Mouse (Mus musculus): ENCODE data around the gene Nlrc4. TPM values are rescaled to one million over a fixed set of nuclear protein-coding genes. Genes with fewer than 3 reads are reported as not detected.

Gene Nlrc4
- polyA plus RNA-seq, 1 experiment: 0.55 TPM

GRCm38 (mm10) chr17:74457972-74458677 lies 817 bp downstream of the Nlrc4 start:
- H3K9ac ChIP-seq (ENCODE audit: low read depth, poor library complexity, severe bottlenecking): no peak overlapping the region
- peaks cover 6% of the 10 kb centered on the region for H3K4me1 ChIP-seq (ENCODE audit: control insufficient read depth, insufficient read depth, low read length)
- no peak overlapping the region for H3K27ac ChIP-seq (ENCODE audit: insufficient read depth, low read length)
- H3K9me3 ChIP-seq (replicated peaks; ENCODE audit: control insufficient read depth, insufficient read depth, low read length, poor library complexity, severe bottlenecking): peaks cover 4% of the 10 kb centered on the region; the same call in 1 of the 2 replicates
- H3K36me3 ChIP-seq (ENCODE audit: control insufficient read depth, insufficient read depth, low read length, poor library complexity, severe bottlenecking): no peaks in the 10 kb centered on the region
- H3K27me3 ChIP-seq (ENCODE audit: control insufficient read depth, insufficient read depth, low read length, poor library complexity, severe bottlenecking): no peaks in the 10 kb centered on the region
- H3K4me3 ChIP-seq (ENCODE audit: low read depth, low read length): no peak overlapping the region
- no peak for TF ChIP-seq EP300 (IDR thresholded peaks at IDR 0.05; ENCODE audit: insufficient read depth, low read depth, low read length)

GRCm38 (mm10) chr17:74456825-74457224 lies 2.1 kb downstream of the Nlrc4 start:
- Histone ChIP-seq H3K36me3 (ENCODE audit: control insufficient read depth, insufficient read depth, low read length, poor library complexity, severe bottlenecking) (no peaks in the 10 kb centered on the region), H3K27me3 (ENCODE audit: control insufficient read depth, insufficient read depth, low read length, poor library complexity, severe bottlenecking) (no peaks in the 10 kb centered on the region), H3K9ac (ENCODE audit: low read depth, poor library complexity, severe bottlenecking) (no peak overlapping the region), H3K4me1 (ENCODE audit: control insufficient read depth, insufficient read depth, low read length) (peaks cover 3% of the 10 kb centered on the region), H3K4me3 (ENCODE audit: low read depth, low read length) (no peak overlapping the region), H3K9me3 (replicated peaks; ENCODE audit: control insufficient read depth, insufficient read depth, low read length, poor library complexity, severe bottlenecking) (peaks cover 4% of the 10 kb centered on the region; the same call in 1 of the 2 replicates), H3K27ac (ENCODE audit: insufficient read depth, low read length) (no peak overlapping the region)
- no peak for TF ChIP-seq CTCF (IDR thresholded peaks at IDR 0.05; ENCODE audit: low read depth, low read length)
- TF ChIP-seq EP300 (IDR thresholded peaks at IDR 0.05; ENCODE audit: insufficient read depth, low read depth, low read length): no peak
- no peak for TF ChIP-seq POLR2A (IDR thresholded peaks at IDR 0.05; ENCODE audit: insufficient read depth, low read length)

GRCm38 (mm10) chr17:74455426-74455825 lies 3.5 kb downstream of the Nlrc4 start:
- Histone ChIP-seq H3K9ac (ENCODE audit: low read depth, poor library complexity, severe bottlenecking) (no peak overlapping the region), H3K4me3 (ENCODE audit: low read depth, low read length) (peak overlapping the region; percentile 2; the same call in 1 of the 2 replicates), H3K36me3 (ENCODE audit: control insufficient read depth, insufficient read depth, low read length, poor library complexity, severe bottlenecking) (no peaks in the 10 kb centered on the region), H3K4me1 (ENCODE audit: control insufficient read depth, insufficient read depth, low read length) (peaks cover 3% of the 10 kb centered on the region), H3K27ac (ENCODE audit: insufficient read depth, low read length) (no peak overlapping the region), H3K27me3 (ENCODE audit: control insufficient read depth, insufficient read depth, low read length, poor library complexity, severe bottlenecking) (no peaks in the 10 kb centered on the region), H3K9me3 (replicated peaks; ENCODE audit: control insufficient read depth, insufficient read depth, low read length, poor library complexity, severe bottlenecking) (peaks cover 4% of the 10 kb centered on the region; the same call in 1 of the 2 replicates)
- TF ChIP-seq EP300 (IDR thresholded peaks at IDR 0.05; ENCODE audit: insufficient read depth, low read depth, low read length) (no peak), CTCF (IDR thresholded peaks at IDR 0.05; ENCODE audit: low read depth, low read length) (no peak), POLR2A (IDR thresholded peaks at IDR 0.05; ENCODE audit: insufficient read depth, low read length) (no peak)

GRCm38 (mm10) chr17:74454660-74455059 lies 4.3 kb downstream of the Nlrc4 start:
- Histone ChIP-seq H3K4me3 (ENCODE audit: low read depth, low read length) (no peak overlapping the region), H3K4me1 (ENCODE audit: control insufficient read depth, insufficient read depth, low read length) (peaks cover 3% of the 10 kb centered on the region), H3K27ac (ENCODE audit: insufficient read depth, low read length) (no peak overlapping the region), H3K9ac (ENCODE audit: low read depth, poor library complexity, severe bottlenecking) (no peak overlapping the region), H3K9me3 (replicated peaks; ENCODE audit: control insufficient read depth, insufficient read depth, low read length, poor library complexity, severe bottlenecking) (peaks cover 4% of the 10 kb centered on the region; the same call in 1 of the 2 replicates), H3K27me3 (ENCODE audit: control insufficient read depth, insufficient read depth, low read length, poor library complexity, severe bottlenecking) (no peaks in the 10 kb centered on the region), H3K36me3 (ENCODE audit: control insufficient read depth, insufficient read depth, low read length, poor library complexity, severe bottlenecking) (no peaks in the 10 kb centered on the region)
- TF ChIP-seq POLR2A (IDR thresholded peaks at IDR 0.05; ENCODE audit: insufficient read depth, low read length) (no peak), CTCF (IDR thresholded peaks at IDR 0.05; ENCODE audit: low read depth, low read length) (no peak), EP300 (IDR thresholded peaks at IDR 0.05; ENCODE audit: insufficient read depth, low read depth, low read length) (no peak)

GRCm38 (mm10) chr17:74453928-74454327 lies 5.0 kb downstream of the Nlrc4 start:
- peaks cover 3% of the 10 kb centered on the region for H3K4me1 ChIP-seq (ENCODE audit: control insufficient read depth, insufficient read depth, low read length)
- no peaks in the 10 kb centered on the region for H3K36me3 ChIP-seq (ENCODE audit: control insufficient read depth, insufficient read depth, low read length, poor library complexity, severe bottlenecking)
- H3K4me3 ChIP-seq (ENCODE audit: low read depth, low read length): no peak overlapping the region

GRCm38 (mm10) chr17:74449776-74450175 lies 9.2 kb downstream of the Nlrc4 start:
- Histone ChIP-seq H3K9me3 (replicated peaks; ENCODE audit: control insufficient read depth, insufficient read depth, low read length, poor library complexity, severe bottlenecking) (peaks cover 4% of the 10 kb centered on the region; the same call in 1 of the 2 replicates), H3K36me3 (ENCODE audit: control insufficient read depth, insufficient read depth, low read length, poor library complexity, severe bottlenecking) (no peaks in the 10 kb centered on the region), H3K27me3 (ENCODE audit: control insufficient read depth, insufficient read depth, low read length, poor library complexity, severe bottlenecking) (no peaks in the 10 kb centered on the region), H3K9ac (ENCODE audit: low read depth, poor library complexity, severe bottlenecking) (no peak overlapping the region), H3K4me1 (ENCODE audit: control insufficient read depth, insufficient read depth, low read length) (no peaks in the 10 kb centered on the region), H3K27ac (ENCODE audit: insufficient read depth, low read length) (no peak overlapping the region), H3K4me3 (ENCODE audit: low read depth, low read length) (no peak overlapping the region)
- TF ChIP-seq CTCF (IDR thresholded peaks at IDR 0.05; ENCODE audit: low read depth, low read length) (no peak), POLR2A (IDR thresholded peaks at IDR 0.05; ENCODE audit: insufficient read depth, low read length) (no peak)

More at GRCm38 (mm10) chr17:74453928-74454327, 5.0 kb downstream of the Nlrc4 start:
- Histone ChIP-seq H3K9ac (ENCODE audit: low read depth, poor library complexity, severe bottlenecking) (no peak overlapping the region), H3K27ac (ENCODE audit: insufficient read depth, low read length) (no peak overlapping the region), H3K9me3 (replicated peaks; ENCODE audit: control insufficient read depth, insufficient read depth, low read length, poor library complexity, severe bottlenecking) (peaks cover 4% of the 10 kb centered on the region; the same call in 1 of the 2 replicates), H3K27me3 (ENCODE audit: control insufficient read depth, insufficient read depth, low read length, poor library complexity, severe bottlenecking) (no peaks in the 10 kb centered on the region)
- TF ChIP-seq CTCF (IDR thresholded peaks at IDR 0.05; ENCODE audit: low read depth, low read length) (no peak), POLR2A (IDR thresholded peaks at IDR 0.05; ENCODE audit: insufficient read depth, low read length) (no peak), EP300 (IDR thresholded peaks at IDR 0.05; ENCODE audit: insufficient read depth, low read depth, low read length) (no peak)

Data from ES-Bruce4 (cell line).